Mouse (Mus musculus) 416B (cell line): Measurements from ENCODE around the gene Tmem106a.

Experiments used
- DNase-seq: peaks from one replicate; pipeline ENCODE4 v3.0.0; 2011; ENCODE audit warnings: low read depth

Gene Tmem106a

DNA sequence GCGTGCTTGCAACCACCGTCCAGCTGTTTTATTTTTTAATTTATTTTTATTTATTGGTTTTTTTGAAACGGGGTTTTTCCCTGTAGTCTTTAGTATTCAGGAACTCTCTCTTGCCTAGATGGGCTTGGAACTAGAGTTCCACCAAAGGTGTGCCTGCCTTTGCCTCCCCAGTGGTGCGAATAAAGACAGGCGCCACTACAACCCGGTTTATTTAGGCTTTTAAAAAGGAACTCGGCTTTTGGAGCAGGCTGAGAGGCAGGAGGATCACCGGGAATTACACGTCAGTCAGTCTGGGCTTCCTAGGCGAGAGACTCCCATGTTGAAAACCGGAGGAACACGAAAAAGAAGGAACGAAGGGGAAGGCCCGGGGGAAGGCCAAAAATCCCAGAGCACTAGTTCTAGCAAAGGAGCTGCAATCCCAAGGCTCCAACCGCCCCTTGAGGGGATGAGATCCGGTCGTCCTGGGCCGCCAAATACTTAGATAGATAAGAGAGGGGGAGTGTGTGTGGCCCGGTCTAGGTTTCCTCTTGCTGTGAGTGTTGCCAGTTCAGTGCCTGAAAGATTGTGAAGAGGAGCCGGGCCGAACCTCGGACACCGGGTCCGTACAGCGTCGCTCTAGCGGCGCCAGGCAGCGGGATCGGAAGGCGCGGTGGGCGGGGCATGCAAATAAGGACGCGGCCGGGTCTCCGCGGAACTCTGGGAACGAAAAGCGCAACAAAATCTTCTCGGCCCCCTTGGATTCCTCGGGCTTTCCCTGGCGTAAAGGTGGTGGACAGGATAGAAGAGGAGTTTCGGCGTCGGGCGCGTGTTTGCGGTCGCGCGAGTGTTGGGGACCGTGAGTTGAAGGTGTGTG, 59.0 kb downstream of the Tmem106a start:
- DNase-seq, result peak; percentile 92
